Mouse (Mus musculus): ENCODE data around the gene Tshb.

DNA sequence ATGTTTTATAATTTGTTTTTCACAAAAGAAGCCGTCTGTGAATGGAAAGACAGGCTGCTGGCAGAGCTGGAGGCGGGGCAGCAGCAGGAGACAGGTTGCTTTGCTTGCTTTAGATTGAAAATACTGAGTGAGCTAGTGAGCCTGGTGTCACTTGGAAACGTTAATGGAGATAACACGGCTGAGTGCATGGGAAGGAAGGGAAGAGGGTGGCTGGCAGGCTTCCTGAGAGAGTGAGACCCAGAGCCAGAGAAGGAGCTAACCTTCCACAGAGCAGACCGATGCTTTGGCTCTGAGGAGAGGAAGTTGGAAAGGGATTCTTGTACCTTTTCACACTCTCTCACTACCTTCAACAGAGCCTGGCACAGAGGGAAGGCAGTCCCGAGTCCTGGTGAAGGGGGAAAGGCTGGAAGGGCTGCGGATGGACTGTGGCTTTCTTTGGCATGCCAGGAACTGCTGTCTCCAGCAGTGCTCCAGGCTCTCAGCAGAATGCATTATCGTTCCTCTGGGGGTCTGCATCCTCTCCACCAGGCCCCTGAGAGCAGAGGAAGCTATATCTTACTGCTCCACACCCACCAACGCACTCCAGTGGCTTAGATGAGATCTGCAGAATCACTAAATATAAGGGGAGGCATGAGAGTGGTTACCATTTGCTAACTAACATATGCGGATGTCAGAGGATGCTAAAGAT is 18.7 kb downstream of the Tshb start:
- TF ChIP-seq EP300 (IDR thresholded peaks at IDR 0.05) (no peak), CTCF (IDR thresholded peaks at IDR 0.05) (0 out of 2 replicates have a peak, but pooled peaks have one; percentile 6)
